Mouse (Mus musculus) forebrain, embryonic 14.5 days (tissue): ENCODE data around the gene Pnlip. TPM values are rescaled to one million over a fixed set of nuclear protein-coding genes. Genes with fewer than 3 reads are reported as not detected.

ENCODE experiments used
- polyA plus RNA-seq: library from polyadenylated mRNA; unstranded; fragments of >200 nt; fragmentation: Nextera tagmentation; extraction: Ambion mirVana; gene quantifications from 2 replicates; pipeline ENCODE4 v1.2.1, GENCODE M21; 2014

The Pnlip gene
- polyA plus RNA-seq, 1 experiment from 2014 or later = 0.46 TPM

Other genes with a start within 250 kb of the Pnlip start
- gene Gfra1, start 196.6 kb upstream of the Pnlip start, polyA plus RNA-seq = 11.6 and 13.1 TPM in 2 replicates
- not detected in 2 replicates for gene Ccdc172, start 140.5 kb upstream of the Pnlip start, polyA plus RNA-seq
- gene Pnliprp1, start 76.4 kb downstream of the Pnlip start, polyA plus RNA-seq = 0.67 and 0.69 TPM in 2 replicates
- gene Pnliprp2, start 107.2 kb downstream of the Pnlip start, polyA plus RNA-seq = 0.22 and 0.63 TPM in 2 replicates
- not detected in 2 replicates for gene 1700019N19Rik, start 142.0 kb downstream of the Pnlip start, polyA plus RNA-seq